Mouse (Mus musculus): ENCODE results near the gene Dohh. TPM values are rescaled to one million over a fixed set of nuclear protein-coding genes. Genes with fewer than 3 reads are reported as not detected.
A peak's percentile ranks its signal among the peaks of the same experiment; 100 is the strongest.

Gene Dohh
- polyA plus RNA-seq, 1 experiment from 2014 or later: 78.7 TPM

- ATAC-seq (no peak), DNase-seq (ENCODE audit: low spot score) (no peak)
- Histone ChIP-seq H3K4me2 (ENCODE audit: low read length) (no peak overlapping the region), H3K4me1 (ENCODE audit: control insufficient read depth, insufficient read depth, low read length) (peaks cover 7% of the 10 kb centered on the region), H3K36me3 (ENCODE audit: control insufficient read depth, insufficient read depth, low read length) (peaks cover 38% of the 10 kb centered on the region), H3K9me3 (replicated peaks; ENCODE audit: control insufficient read depth, low read length) (no peaks in the 10 kb centered on the region), H3K4me3 (ENCODE audit: low read depth, low read length) (no peak overlapping the region), H3K27me3 (replicated peaks; ENCODE audit: control insufficient read depth, insufficient read depth, low read length) (no peaks in the 10 kb centered on the region), H3K27ac (ENCODE audit: low read depth, low read length) (no peak overlapping the region), H3K9ac (ENCODE audit: low read length) (no peak overlapping the region)
- WGBS: 53% methylated on average over 3 of the region's 3 CpGs
These were observed 5.1 kb downstream of the Dohh start for GRCm38 (mm10) chr10:81389373-81389772.

GRCm38 (mm10) chr10:81389801-81390677 is 5.8 kb downstream of the Dohh start:
- Histone ChIP-seq H3K4me1 (ENCODE audit: control insufficient read depth, insufficient read depth, low read length) (peaks cover 6% of the 10 kb centered on the region), H3K27ac (ENCODE audit: low read depth, low read length) (no peak overlapping the region), H3K36me3 (ENCODE audit: control insufficient read depth, insufficient read depth, low read length) (peaks cover 38% of the 10 kb centered on the region), H3K4me3 (ENCODE audit: low read depth, low read length) (no peak overlapping the region), H3K27me3 (replicated peaks; ENCODE audit: control insufficient read depth, insufficient read depth, low read length) (no peaks in the 10 kb centered on the region), H3K4me2 (ENCODE audit: low read length) (no peak overlapping the region), H3K9ac (ENCODE audit: low read length) (no peak overlapping the region), H3K9me3 (replicated peaks; ENCODE audit: control insufficient read depth, low read length) (no peaks in the 10 kb centered on the region)
- peak; percentile 57 for DNase-seq (ENCODE audit: low spot score)
- WGBS: 59% methylated on average over 23 of the region's 23 CpGs
- peak; percentile 74 for ATAC-seq

GRCm38 (mm10) chr10:81390678-81390965 is 6.4 kb downstream of the Dohh start:
- peaks cover 38% of the 10 kb centered on the region for H3K36me3 ChIP-seq (ENCODE audit: control insufficient read depth, insufficient read depth, low read length)
- no peak overlapping the region for H3K27ac ChIP-seq (ENCODE audit: low read depth, low read length)
- 91% methylated on average over 13 of the region's 13 CpGs for WGBS
- H3K4me2 ChIP-seq (ENCODE audit: low read length): no peak overlapping the region
- no peaks in the 10 kb centered on the region for H3K27me3 ChIP-seq (replicated peaks; ENCODE audit: control insufficient read depth, insufficient read depth, low read length)
- H3K9ac ChIP-seq (ENCODE audit: low read length): no peak overlapping the region
- no peak overlapping the region for H3K4me3 ChIP-seq (ENCODE audit: low read depth, low read length)
- no peaks in the 10 kb centered on the region for H3K9me3 ChIP-seq (replicated peaks; ENCODE audit: control insufficient read depth, low read length)
- peaks cover under 1% of the 10 kb centered on the region; the same call in 1 of the 2 replicates for H3K4me1 ChIP-seq (ENCODE audit: control insufficient read depth, insufficient read depth, low read length)
- ATAC-seq: no peak
- DNase-seq (ENCODE audit: low spot score): no peak

GRCm38 (mm10) chr10:81392270-81392669 is 8.0 kb downstream of the Dohh start:
- H3K9ac ChIP-seq (ENCODE audit: low read length): no peak overlapping the region
- H3K27me3 ChIP-seq (replicated peaks; ENCODE audit: control insufficient read depth, insufficient read depth, low read length): no peaks in the 10 kb centered on the region
- H3K36me3 ChIP-seq (ENCODE audit: control insufficient read depth, insufficient read depth, low read length): peaks cover 23% of the 10 kb centered on the region
- WGBS: 85% methylated on average over 6 of the region's 6 CpGs
- no peaks in the 10 kb centered on the region for H3K9me3 ChIP-seq (replicated peaks; ENCODE audit: control insufficient read depth, low read length)
- DNase-seq (ENCODE audit: low spot score): no peak
- no peak for ATAC-seq
- H3K4me2 ChIP-seq (ENCODE audit: low read length): no peak overlapping the region
- H3K27ac ChIP-seq (ENCODE audit: low read depth, low read length): no peak overlapping the region
- H3K4me1 ChIP-seq (ENCODE audit: control insufficient read depth, insufficient read depth, low read length): no peaks in the 10 kb centered on the region; the same call in 1 of the 2 replicates
- H3K4me3 ChIP-seq (ENCODE audit: low read depth, low read length): no peak overlapping the region

GRCm38 (mm10) chr10:81392781-81393185 is 8.6 kb downstream of the Dohh start, which contains the start of gene Smim24:
Gene Smim24 (plus strand): TSS chr10:81393051.
- 73% methylated on average over 14 of the region's 14 CpGs for WGBS
- peaks cover 19% of the 10 kb centered on the region for H3K36me3 ChIP-seq (ENCODE audit: control insufficient read depth, insufficient read depth, low read length)
- H3K9ac ChIP-seq (ENCODE audit: low read length): peak within 1 kb of the TSS; percentile 50; the same call in 1 of the 2 replicates
- H3K4me1 ChIP-seq (ENCODE audit: control insufficient read depth, insufficient read depth, low read length): no peaks in the 10 kb centered on the region; the same call in 1 of the 2 replicates
- DNase-seq (ENCODE audit: low spot score): no peak
- H3K27ac ChIP-seq (ENCODE audit: low read depth, low read length): no peak within 1 kb of the TSS; the same call in 1 of the 2 replicates
- peak within 1 kb of the TSS; percentile 42 for H3K4me2 ChIP-seq (ENCODE audit: low read length)
- H3K9me3 ChIP-seq (replicated peaks; ENCODE audit: control insufficient read depth, low read length): no peaks in the 10 kb centered on the region
- no peaks in the 10 kb centered on the region for H3K27me3 ChIP-seq (replicated peaks; ENCODE audit: control insufficient read depth, insufficient read depth, low read length)
- H3K4me3 ChIP-seq (ENCODE audit: low read depth, low read length): no peak within 1 kb of the TSS
- ATAC-seq: no peak

- H3K4me3 ChIP-seq (ENCODE audit: low read depth, low read length): no peak overlapping the region
- no peak overlapping the region; the same call in 1 of the 2 replicates for H3K27ac ChIP-seq (ENCODE audit: low read depth, low read length)
- H3K36me3 ChIP-seq (ENCODE audit: control insufficient read depth, insufficient read depth, low read length): peaks cover 12% of the 10 kb centered on the region
- 8% methylated on average over 19 of the region's 19 CpGs for WGBS
- H3K9ac ChIP-seq (ENCODE audit: low read length): peak overlapping the region; percentile 50; the same call in 1 of the 2 replicates
- no peak for DNase-seq (ENCODE audit: low spot score)
- no peaks in the 10 kb centered on the region for H3K9me3 ChIP-seq (replicated peaks; ENCODE audit: control insufficient read depth, low read length)
- no peaks in the 10 kb centered on the region for H3K27me3 ChIP-seq (replicated peaks; ENCODE audit: control insufficient read depth, insufficient read depth, low read length)
- H3K4me1 ChIP-seq (ENCODE audit: control insufficient read depth, insufficient read depth, low read length): no peaks in the 10 kb centered on the region; the same call in 1 of the 2 replicates
- H3K4me2 ChIP-seq (ENCODE audit: low read length): peak overlapping the region; percentile 42
- no peak for ATAC-seq
These were observed 9.3 kb downstream of the Dohh start for GRCm38 (mm10) chr10:81393456-81394063.

GRCm38 (mm10) chr10:81395127-81395526 is 10.9 kb downstream of the Dohh start:
- H3K9ac ChIP-seq (ENCODE audit: low read length): no peak overlapping the region
- H3K4me3 ChIP-seq (ENCODE audit: low read depth, low read length): no peak overlapping the region
- H3K4me2 ChIP-seq (ENCODE audit: low read length): no peak overlapping the region
- peak; percentile 76 for DNase-seq (ENCODE audit: low spot score)
- H3K9me3 ChIP-seq (replicated peaks; ENCODE audit: control insufficient read depth, low read length): no peaks in the 10 kb centered on the region
- H3K36me3 ChIP-seq (ENCODE audit: control insufficient read depth, insufficient read depth, low read length): peaks cover 16% of the 10 kb centered on the region
- 19% methylated on average over 5 of the region's 5 CpGs for WGBS
- H3K27ac ChIP-seq (ENCODE audit: low read depth, low read length): no peak overlapping the region
- H3K4me1 ChIP-seq (ENCODE audit: control insufficient read depth, insufficient read depth, low read length): no peaks in the 10 kb centered on the region; the same call in 1 of the 2 replicates
- no peaks in the 10 kb centered on the region for H3K27me3 ChIP-seq (replicated peaks; ENCODE audit: control insufficient read depth, insufficient read depth, low read length)
- peak; percentile 19; the same call in 1 of the 2 replicates for ATAC-seq

GRCm38 (mm10) chr10:81395865-81396264 is 11.6 kb downstream of the Dohh start:
- no peak overlapping the region for H3K27ac ChIP-seq (ENCODE audit: low read depth, low read length)
- H3K27me3 ChIP-seq (replicated peaks; ENCODE audit: control insufficient read depth, insufficient read depth, low read length): no peaks in the 10 kb centered on the region
- H3K4me3 ChIP-seq (ENCODE audit: low read depth, low read length): no peak overlapping the region
- DNase-seq (ENCODE audit: low spot score): no peak
- peaks cover 19% of the 10 kb centered on the region for H3K36me3 ChIP-seq (ENCODE audit: control insufficient read depth, insufficient read depth, low read length)
- no peak for ATAC-seq
- H3K9me3 ChIP-seq (replicated peaks; ENCODE audit: control insufficient read depth, low read length): no peaks in the 10 kb centered on the region
- H3K9ac ChIP-seq (ENCODE audit: low read length): peak overlapping the region; percentile 21; the same call in 1 of the 2 replicates
- 92% methylated on average over 4 of the region's 4 CpGs for WGBS
- no peaks in the 10 kb centered on the region; the same call in 1 of the 2 replicates for H3K4me1 ChIP-seq (ENCODE audit: control insufficient read depth, insufficient read depth, low read length)
- no peak overlapping the region for H3K4me2 ChIP-seq (ENCODE audit: low read length)

- H3K27me3 ChIP-seq (replicated peaks; ENCODE audit: control insufficient read depth, insufficient read depth, low read length): no peaks in the 10 kb centered on the region
- no peak overlapping the region for H3K4me3 ChIP-seq (ENCODE audit: low read depth, low read length)
- ATAC-seq (no peak), DNase-seq (ENCODE audit: low spot score) (no peak)
- no peaks in the 10 kb centered on the region for H3K9me3 ChIP-seq (replicated peaks; ENCODE audit: control insufficient read depth, low read length)
- H3K4me1 ChIP-seq (ENCODE audit: control insufficient read depth, insufficient read depth, low read length): peaks cover 7% of the 10 kb centered on the region
- H3K27ac ChIP-seq (ENCODE audit: low read depth, low read length): no peak overlapping the region
- H3K9ac ChIP-seq (ENCODE audit: low read length): peak overlapping the region; percentile 22; the same call in 1 of the 2 replicates
- 67% methylated on average over 5 of the region's 5 CpGs for WGBS
- no peak overlapping the region for H3K4me2 ChIP-seq (ENCODE audit: low read length)
- H3K36me3 ChIP-seq (ENCODE audit: control insufficient read depth, insufficient read depth, low read length): peaks cover 18% of the 10 kb centered on the region
These were observed 12.5 kb downstream of the Dohh start for GRCm38 (mm10) chr10:81396749-81397148.
